Mouse (Mus musculus) right cerebral cortex, postnatal 14 days (tissue): ENCODE measurements around the gene Gsta2.
"Not testable (repeated sequence)": the region's sequence is repeated elsewhere in the genome, so short reads cannot be mapped to it uniquely, and the experiment has no call there.

Experiments used
- DNase-seq: peaks from one replicate; pipeline ENCODE4 v3.0.0; 2022

Gene Gsta2

DNA sequence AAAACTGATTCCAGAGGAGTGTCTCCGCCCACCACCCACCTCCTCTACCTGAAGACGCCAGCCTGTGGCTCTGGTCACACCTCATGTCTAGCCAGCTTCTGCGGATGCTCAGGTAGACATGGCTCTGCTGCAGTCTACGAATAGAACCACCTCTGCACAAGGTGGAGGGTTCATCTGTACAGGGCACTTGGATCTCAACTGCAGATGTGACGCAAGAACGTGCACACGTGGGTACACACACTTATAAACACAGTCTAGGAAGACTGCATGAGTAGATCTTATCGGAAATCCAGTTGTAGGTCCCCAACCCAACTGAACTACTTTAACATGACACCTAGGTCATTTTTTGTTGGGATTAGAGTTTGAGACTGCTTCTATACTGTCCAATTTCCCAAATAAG lies at the start of gene Gsta2:
TSS of gene Gsta2 (minus strand) at position 178 of the 400 bp plus-strand sequence.
- DNase-seq, result no peak

DNA sequence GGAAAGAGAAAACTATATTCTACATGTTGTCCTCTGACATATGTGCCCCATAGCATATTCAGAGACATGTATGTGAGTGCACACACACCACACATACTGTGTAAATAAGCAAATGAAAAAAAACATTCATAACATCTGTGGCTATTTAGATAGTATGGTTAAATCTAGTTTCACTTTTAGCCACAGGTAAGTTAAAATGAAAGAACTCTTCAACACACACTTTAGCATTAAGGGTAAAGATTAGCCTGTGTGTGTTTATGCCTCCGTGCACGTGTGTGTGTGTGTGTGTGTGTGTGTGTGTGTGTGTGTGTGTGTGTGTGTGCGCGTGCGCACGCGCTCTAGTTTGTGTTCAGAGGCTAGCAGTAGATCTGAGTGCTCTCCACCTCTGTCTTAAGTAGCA lies 46.0 kb upstream of the Gsta2 start:
- no peak for DNase-seq

DNA sequence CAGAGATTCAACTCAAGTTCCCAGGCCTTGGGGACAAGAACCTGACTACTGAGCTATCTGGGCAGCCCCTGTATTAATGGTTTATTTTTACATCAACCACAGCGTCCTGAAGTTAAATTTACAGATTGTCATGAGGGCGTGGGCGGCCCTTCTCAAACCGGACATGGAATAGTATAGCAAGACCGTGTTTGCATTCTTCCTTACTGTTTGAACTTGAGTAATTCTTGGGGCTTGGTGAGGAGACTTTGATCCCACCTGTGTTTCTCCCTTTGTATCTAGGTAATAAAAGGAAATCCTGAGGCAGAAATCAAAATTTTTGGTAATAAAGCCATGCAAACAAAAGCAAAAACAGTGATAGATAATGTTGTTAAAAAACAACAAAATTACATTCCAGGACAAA lies 45.0 kb upstream of the Gsta2 start:
- no peak for DNase-seq

DNA sequence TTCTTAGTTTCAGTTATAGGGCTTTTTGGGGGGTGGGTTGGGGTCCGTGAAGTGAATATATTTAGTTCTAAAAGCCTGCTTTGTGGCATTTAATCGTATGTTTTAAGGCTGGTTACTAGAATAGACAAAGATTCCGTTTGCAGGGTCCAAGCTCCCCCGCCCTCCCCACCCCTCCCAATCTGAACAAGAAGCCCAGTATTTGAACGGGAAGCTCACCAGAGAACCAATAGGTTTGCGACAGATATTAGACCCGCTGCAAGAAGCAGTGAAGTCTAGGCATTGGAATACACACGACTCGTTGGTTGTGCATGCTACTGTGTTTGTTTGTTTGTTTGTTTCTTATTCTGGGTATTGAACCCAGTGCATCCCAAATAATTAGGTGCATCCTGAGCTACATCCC lies 40.9 kb upstream of the Gsta2 start:
- DNase-seq, result no peak

DNA sequence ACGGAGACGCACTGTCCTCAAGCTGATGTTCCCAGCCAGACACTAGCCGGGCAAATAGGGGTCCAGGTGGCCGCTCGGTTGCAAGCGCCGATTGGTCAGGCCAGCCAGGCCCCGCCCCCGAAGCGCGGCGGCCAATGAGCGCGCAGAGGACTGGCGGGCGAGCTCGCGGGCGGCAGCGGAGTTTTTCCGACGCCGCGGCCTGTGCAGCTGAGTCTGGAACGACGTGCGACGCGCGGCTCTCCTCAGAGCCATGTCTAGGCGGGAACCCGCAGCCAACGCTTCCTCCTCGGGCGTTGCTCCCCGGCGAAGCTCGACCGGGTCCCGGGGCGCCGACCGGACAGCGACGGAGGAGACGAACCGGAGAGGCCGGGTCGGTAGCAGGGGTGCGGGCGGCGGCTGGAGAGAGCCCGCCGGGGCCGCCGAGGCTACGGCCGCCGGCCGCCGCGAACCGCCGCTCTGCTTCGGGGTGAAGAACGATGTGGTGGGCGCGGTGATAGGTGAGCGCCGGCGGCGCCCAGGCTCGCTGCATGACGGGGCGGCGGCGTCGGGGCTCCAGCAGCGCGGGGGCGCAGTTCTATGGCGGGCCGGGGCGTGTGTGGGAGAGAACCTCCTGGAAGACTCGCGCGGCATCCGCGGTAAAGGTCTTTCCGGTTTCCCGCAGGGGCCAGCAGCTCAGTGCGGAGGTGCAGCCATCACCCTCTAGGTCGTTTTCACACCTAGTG lies 40.2 kb upstream of the Gsta2 start, which contains the start of gene Ddx43:
TSS of gene Ddx43 (plus strand) at position 148 of the 722 bp plus-strand sequence.
- DNase-seq, result peak; percentile 43

DNA sequence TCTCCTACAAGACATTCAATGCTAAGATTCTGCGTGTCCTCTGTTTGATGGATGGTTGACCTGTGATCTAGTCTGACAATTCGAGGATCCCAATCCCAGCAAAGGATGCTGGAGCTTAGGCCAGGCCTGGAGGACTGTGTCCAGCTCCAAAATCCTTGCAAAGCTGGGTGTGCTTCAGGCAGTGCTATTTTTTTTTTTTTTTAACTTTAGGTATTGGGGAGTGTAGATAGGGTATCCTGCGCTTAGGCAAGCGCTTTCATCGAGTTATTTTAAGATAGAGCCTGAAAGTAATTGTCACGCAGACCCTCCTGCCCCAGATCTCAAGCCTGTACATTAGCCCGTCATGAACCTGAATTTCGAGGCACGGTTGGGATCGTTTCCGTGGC lies 39.6 kb upstream of the Gsta2 start:
- DNase-seq, result no peak

DNA sequence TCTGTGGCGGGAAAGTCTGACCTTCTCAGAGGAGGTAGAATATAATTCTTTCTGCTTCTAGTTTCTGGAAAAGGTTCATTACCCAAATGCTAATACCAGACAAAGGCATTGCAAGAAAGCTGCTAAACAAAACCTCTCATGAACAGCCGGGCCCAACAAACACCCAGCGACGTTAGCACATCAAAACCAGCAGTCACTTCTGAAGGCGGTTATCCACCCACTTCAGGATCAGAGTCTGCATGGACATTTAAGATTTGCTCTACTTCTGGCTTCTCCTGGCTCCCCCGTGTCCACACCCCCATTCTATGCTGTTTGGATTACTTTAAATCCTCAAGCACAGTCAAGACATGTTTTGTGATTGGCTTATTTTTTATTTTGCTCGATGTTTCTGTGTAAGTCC lies 39.0 kb upstream of the Gsta2 start:
- no peak for DNase-seq

DNA sequence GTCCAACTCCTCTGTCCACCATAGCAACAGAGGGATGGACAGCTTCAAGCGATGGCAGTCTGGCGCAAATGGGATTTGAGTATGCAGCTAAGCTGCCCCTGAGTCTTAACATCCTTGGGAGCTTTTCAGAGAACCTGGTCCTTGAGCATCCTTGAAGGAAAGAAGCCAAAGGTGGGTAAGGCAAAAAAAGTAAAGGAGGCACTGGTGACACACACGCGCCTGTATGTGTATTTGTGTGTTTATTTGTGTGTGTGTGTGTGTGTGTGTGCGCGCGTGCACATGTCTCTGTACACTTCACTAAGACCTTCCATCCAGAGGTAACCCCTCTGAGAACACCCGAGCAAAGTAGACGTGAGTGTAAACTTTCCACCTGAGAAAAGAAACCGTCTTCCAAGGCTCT lies 38.2 kb upstream of the Gsta2 start:
- no peak for DNase-seq

DNA sequence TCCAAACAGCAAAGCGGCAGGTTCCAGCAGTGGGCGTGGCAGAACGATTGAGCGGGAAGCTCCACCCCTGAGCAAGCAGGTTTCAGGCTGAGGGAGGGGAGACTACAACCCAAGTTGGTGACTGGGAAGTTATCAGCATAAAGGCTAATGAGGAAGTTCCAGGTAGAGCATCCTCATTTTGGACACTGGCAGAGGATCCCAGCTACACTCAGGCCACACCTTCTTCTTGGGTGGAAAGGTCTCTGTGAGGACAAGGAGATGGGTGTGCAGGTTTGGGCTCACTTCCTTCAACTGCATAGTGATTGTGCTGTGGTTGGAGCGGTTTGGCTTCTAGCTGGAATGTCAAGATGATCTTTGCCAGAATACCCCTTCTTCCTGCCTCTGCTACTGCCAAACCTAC lies 34.4 kb upstream of the Gsta2 start:
- DNase-seq, result no peak

DNA sequence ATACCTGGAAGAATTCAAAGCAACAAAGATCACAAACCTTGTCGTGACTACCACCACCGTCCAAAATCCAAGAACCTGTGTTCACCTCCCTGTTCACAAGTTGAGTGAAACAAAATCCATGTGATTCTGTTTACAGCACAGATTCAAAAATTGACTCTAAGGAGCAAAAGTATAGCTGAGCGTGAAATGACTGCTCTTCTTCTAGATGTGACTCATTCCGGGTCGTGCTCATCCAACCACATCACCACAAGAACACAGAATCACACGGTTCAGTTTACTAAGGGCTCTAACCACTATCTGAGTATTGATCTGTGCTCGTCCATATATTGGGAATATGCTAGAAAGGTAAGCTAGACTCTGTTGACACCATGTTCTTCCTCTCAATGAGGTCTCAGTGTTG lies 31.4 kb upstream of the Gsta2 start:
- DNase-seq, result no peak

DNA sequence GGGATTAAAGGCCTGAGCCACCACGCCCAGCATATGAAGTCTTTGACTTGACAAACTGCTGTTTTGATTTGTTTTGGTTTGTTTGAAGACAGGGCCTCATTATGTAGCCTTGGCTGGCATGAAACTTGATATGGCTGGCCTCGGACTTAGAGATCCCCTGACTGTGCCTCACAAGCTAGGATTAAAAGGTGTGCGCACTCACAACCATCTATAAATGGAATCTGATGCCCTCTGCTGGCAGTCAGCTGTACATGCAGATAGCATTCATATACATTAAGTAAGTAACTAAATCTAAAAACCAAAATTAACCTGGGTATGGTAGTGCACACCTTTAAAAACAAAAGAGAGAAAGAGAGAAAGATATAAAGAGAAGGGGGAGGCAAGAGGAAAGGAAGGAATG lies 30.3 kb upstream of the Gsta2 start:
- no peak for DNase-seq

DNA sequence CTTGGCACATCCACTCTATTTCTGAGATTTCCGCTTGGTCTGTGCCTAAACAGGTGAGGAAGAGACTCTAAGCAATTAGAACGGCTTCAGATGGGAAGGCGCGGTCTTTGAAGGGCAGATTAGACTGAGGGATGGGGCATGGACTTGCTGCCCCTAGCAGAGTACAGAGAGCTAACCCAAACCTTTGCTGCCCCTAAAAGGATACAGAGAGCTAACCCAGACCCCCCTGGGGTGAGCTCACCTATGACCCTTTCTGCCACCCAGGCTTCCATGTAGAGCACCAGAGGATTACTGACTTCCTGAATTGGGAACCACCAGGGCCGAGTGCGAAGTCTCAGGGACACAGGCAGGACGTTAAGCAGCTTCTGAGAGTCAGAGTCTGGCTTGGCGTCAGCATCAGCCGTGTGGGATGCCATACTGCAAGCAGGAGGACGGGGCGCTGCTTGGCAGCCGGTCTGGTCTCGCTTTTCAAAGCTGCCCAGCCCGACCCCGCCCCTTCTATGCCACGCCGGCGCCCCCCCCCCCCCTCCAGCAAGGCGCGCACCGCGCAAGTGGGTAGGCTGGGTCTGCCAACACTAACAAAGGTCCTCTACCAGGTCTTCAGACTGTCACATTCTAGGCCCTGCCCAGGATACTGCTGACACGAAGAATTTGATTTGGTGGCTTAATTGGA lies 22.7 kb upstream of the Gsta2 start, which contains the start of gene Ooep:
TSS of gene Ooep (minus strand) at position 613 of the 673 bp plus-strand sequence.
- DNase-seq, result peak; percentile 45

DNA sequence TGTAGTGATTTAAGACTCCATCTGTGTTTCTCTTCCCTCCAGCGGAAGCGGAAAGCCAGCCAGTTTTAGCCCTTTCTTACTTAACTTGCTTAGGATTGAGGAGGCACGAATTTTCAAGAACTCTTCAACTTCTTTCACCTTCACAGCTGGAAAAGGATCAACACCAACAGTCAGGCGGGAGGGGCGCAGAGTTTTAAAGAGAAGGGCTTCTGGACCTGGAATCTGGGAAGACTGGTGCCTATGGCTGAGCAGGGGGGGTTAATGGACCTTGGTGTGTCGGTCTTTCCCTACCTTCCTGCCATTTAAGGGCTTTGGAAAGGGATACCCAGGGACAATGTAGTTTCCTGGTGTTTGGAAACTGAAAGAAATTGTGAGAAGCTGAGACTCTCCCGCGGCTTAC lies 22.0 kb upstream of the Gsta2 start:
- no peak for DNase-seq

DNA sequence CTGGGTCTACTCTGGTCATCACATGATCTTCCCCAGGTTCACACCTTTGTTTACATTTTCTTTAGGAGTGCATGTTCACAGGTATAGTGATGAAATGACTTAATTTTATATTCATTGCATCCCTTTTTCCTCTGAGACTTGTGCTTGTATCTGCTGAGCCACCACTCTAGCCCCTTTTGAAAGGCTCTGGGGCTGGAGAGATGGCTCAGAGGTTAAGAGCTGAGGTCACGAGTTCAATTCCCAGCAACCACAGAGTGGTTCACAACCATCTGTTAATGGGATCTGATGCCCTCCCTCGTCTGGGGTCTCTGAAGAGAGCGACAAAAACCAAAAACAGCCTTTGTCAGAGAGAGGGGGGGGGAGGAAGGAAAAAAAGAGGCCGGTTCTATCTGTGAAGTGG lies 19.9 kb upstream of the Gsta2 start:
- no peak for DNase-seq

DNA sequence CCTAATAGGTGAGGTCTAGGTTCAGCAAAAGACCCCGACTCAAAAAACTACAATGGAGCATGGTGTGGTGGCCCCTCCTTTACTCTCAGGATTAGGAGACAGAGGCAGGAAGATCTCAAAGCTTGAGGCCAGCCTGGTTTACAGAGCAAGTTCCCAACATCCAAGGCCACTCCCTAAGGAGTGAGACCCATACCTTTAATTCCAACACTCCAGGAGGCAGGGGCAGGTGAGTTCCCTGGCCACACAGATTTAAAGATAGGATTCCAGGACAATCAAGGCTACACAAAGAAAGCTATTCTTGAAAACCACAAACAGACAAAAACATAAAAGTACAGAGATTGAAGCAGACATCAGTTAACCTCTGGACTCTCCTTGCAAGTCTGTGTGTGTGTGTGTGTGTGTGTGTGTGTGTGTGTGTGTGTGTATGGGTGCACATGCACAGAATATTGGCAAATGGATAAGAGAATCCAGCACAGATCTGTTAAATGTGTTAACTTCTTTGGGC lies 19.3 kb upstream of the Gsta2 start:
- DNase-seq, result no peak

DNA sequence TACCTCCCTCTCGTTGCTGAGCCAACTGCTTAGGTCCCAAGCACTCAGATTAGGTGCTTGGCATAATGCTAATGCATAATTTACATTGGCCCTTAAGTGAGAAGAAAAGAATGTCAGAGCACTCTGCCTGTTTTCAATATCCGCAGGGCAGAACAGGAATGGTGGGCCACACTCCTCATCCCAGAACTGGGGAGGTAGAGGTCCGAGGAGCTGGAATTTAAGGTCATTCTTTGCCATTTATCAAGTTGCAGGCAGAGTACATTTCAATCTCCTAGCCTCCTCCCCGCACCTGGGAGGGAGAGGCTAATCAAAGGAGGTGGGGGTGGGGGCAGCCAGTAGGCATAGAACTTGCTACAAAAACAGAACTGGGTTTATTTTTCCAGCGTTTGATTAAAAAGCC lies 18.8 kb upstream of the Gsta2 start:
- no peak for DNase-seq

DNA sequence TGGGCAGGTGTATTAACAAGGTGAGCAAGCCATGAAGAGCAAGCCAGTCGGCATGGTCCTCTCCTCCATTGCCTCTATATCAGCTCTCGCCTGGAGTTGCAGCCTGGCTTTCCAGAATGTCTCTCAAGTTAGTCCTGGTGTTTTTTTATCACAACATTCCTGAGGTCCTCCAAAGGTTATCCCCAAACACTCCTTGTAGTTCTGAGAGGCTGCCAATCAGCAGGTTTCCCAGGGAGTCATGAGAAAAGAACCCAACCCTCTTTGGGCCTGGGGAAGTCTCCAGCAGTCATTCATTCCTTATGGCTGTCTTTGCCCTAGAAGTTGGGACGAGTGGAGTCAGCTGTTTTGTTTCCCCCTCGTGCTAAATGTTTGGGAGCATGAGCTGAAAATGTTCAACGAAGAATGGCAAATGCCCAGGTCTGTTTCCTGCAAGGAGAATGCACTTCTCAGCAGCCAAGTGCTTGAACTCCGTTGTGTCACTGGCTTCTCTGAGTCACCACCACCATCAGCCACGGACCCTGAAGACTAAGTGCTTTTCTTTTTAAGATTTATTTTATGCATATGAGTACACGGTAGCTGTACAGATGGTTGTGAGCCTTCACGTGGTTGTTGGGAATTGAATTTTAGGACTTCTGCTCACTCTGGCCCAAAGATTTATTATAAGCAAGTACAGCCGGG lies 17.4 kb upstream of the Gsta2 start:
- no peak for DNase-seq

DNA sequence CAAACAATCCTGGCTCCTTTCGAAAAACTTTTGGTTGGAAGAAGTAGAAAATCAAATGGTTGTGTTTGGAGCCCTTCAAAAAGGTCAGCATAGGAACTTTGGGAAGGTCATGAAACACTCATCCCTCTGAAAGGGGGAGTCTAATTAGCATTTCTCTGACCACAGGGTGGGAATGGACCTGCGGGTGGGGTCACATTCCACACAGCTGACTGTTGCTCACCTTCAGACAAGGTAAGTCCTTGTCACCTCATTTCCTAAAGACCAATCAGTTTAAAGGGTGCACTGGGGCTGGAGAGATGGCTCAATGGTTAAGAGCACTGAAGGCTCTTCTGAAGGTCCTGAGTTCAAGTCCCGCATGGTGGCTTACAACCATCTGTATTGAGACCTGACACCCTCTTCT lies 15.9 kb upstream of the Gsta2 start:
- DNase-seq, result no peak

DNA sequence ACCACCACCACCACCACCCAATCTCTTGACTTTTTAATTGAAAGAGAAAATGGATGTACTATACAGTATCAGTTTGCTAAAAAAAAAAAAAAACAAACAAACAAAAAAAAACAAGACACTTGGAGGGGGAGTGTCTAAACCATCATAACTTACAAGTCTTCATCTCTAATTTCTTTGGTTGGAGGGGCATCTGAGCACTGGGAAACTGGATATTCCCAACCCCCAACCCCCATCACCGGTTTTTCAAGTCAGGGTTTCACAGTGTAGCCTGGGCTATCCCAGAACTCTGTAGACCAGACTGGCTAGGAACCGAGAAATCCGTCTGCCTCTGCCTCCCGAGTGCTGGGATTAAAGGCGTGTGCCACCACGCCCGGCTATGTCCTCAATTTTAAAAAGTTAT lies 14.2 kb upstream of the Gsta2 start:
- DNase-seq, result no peak

DNA sequence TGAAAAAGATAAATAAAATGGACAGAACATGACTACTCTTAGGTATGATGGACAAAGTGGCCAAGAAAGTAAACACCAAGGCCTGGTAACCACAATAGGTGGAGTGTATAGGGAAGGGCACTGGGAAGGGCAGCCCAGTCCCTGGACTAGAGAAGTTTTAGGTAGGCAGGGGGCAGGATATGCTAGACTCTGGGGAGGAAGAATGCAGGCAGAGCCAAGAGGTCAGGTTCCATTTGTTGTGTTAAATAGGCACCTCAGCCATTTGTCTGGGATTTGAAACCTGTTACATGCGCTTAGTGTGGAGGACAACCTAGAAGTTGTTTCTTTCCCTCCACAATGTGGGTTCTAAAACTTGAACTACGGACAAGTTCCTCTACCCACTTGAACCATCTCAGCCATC lies 13.8 kb upstream of the Gsta2 start:
- no peak for DNase-seq

DNA sequence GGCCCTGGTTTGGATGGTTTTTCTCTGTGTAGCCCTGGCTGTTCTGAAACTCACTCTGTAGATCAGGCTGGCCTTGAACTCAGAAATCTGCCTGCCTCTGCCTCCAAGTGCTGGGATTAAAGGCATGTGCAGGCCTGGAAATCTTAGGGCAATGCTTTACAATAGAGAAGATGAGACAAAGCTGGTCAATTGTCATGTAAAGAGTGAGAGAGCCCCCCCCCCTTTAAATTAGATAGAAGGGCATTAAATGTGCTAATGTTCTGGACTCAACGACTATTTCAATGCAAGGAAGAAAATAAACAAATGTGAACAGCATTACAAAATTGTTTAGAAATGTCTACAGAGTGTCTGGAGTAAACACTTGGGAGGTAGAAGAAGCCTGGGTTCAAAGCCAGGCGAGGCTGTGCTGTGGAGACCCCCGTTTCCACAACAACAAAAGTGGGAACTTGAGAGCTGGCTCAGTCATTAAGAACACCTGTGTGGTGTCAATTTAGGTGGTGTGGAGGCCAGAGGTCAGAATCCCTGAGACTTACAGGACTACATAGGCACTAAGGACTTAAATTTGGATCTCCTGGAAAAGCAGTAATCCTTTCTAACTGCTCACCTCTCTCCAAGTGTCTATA lies 13.2 kb upstream of the Gsta2 start:
- no peak for DNase-seq

DNA sequence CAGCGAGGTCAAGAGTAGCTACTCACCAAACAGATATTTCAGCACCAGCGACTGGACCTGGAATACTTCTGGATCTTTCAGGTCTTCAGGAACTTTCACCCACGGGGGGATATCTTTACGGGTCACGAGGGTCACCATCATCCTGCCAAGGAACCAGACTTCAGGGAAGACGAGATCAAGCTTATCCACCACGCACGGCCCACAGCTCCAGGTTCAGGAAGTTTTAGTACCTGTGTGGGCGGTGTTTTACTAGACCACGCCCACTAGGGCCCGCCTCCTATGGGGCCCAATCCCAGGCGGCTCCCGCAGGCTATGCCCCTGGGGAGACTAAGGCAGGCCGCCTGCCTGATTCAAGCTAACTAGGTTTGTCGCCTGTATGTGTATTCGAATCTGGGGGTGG lies 12.4 kb upstream of the Gsta2 start, which contains the start of gene Dppa5a:
TSS of gene Dppa5a (minus strand) at position 219 of the 400 bp plus-strand sequence.
- DNase-seq, result not testable (repeated sequence)

DNA sequence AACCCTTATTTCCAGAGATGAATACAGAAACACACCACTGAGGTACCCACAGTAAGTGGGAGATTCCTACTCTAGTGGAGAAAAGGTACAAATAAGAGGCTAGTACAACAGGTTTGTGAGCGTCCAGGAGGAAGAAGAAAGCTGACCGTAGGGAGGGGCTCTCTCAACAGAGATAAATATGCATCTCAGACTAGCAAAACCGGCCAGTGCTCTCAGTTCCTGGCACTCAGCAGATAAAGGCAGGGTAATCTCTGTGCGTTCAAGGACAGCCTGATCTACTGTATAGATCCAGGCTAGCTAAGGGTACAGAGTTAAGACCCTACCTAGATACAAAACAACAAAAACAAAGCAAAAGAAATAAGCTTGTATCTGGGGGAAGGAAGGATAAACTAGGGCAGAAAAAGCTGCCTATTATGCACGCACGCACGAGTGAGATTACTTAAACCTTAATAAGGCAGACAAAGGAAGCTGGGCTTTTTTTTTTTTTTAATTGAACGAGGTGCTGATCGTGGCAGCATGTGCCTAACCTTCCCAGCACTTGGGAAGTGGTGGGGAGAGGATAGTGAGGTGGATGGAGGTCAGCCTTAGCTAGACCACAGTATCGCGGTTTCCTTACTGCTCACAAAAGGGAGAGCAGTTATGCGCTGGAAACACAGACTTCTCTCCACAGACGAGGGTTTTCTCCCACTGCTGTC lies 10.4 kb upstream of the Gsta2 start:
- no peak for DNase-seq
